Mouse (Mus musculus): ENCODE measurements around the gene Efhd2. TPM values are rescaled to one million over a fixed set of nuclear protein-coding genes. Genes with fewer than 3 reads are reported as not detected.

The Efhd2 gene
- polyA plus RNA-seq, 1 experiment from 2014 or later, result 53.8 TPM

- ATAC-seq (ENCODE audit: low FRiP score, low TSS enrichment) (peak; percentile 86), DNase-seq (peak; percentile 84)
- Histone ChIP-seq H3K27ac (replicated peaks; ENCODE audit: low read depth, low read length) (peak overlapping the region; percentile 92), H3K4me1 (ENCODE audit: control insufficient read depth, insufficient read depth, low read length) (peaks cover 50% of the 10 kb centered on the region), H3K27me3 (ENCODE audit: control insufficient read depth, insufficient read depth, low read length) (no peaks in the 10 kb centered on the region), H3K9ac (replicated peaks; ENCODE audit: low read length) (peak overlapping the region; percentile 18; the same call in 1 of the 2 replicates), H3K4me2 (ENCODE audit: low read length) (peak overlapping the region; percentile 28), H3K9me3 (ENCODE audit: control insufficient read depth, low read length) (no peaks in the 10 kb centered on the region), H3K4me3 (replicated peaks; ENCODE audit: low read depth, low read length) (no peak overlapping the region), H3K36me3 (ENCODE audit: control insufficient read depth, insufficient read depth, low read length) (no peaks in the 10 kb centered on the region)
- 7% methylated on average over 17 of the region's 17 CpGs for WGBS
Measured at GRCm38 (mm10) chr4:141901711-141902478, 27.2 kb upstream of the Efhd2 start.

GRCm38 (mm10) chr4:141900421-141900820, 25.7 kb upstream of the Efhd2 start:
- Histone ChIP-seq H3K36me3 (ENCODE audit: control insufficient read depth, insufficient read depth, low read length) (no peaks in the 10 kb centered on the region), H3K27me3 (ENCODE audit: control insufficient read depth, insufficient read depth, low read length) (no peaks in the 10 kb centered on the region), H3K9me3 (ENCODE audit: control insufficient read depth, low read length) (no peaks in the 10 kb centered on the region), H3K27ac (replicated peaks; ENCODE audit: low read depth, low read length) (peak overlapping the region; percentile 92), H3K9ac (replicated peaks; ENCODE audit: low read length) (no peak overlapping the region), H3K4me3 (replicated peaks; ENCODE audit: low read depth, low read length) (no peak overlapping the region), H3K4me1 (ENCODE audit: control insufficient read depth, insufficient read depth, low read length) (peaks cover 53% of the 10 kb centered on the region), H3K4me2 (ENCODE audit: low read length) (no peak overlapping the region)
- 39% methylated on average over 11 of the region's 11 CpGs for WGBS
- DNase-seq (no peak), ATAC-seq (ENCODE audit: low FRiP score, low TSS enrichment) (no peak)

GRCm38 (mm10) chr4:141899936-141900335, 25.2 kb upstream of the Efhd2 start:
- Histone ChIP-seq H3K4me1 (ENCODE audit: control insufficient read depth, insufficient read depth, low read length) (peaks cover 53% of the 10 kb centered on the region), H3K9ac (replicated peaks; ENCODE audit: low read length) (no peak overlapping the region)
- peak; percentile 80 for DNase-seq

GRCm38 (mm10) chr4:141898905-141899304, 24.2 kb upstream of the Efhd2 start:
- ATAC-seq (ENCODE audit: low FRiP score, low TSS enrichment) (no peak), DNase-seq (no peak)
- Histone ChIP-seq H3K27me3 (ENCODE audit: control insufficient read depth, insufficient read depth, low read length) (no peaks in the 10 kb centered on the region), H3K9ac (replicated peaks; ENCODE audit: low read length) (no peak overlapping the region), H3K4me1 (ENCODE audit: control insufficient read depth, insufficient read depth, low read length) (peaks cover 53% of the 10 kb centered on the region), H3K4me2 (ENCODE audit: low read length) (no peak overlapping the region), H3K4me3 (replicated peaks; ENCODE audit: low read depth, low read length) (no peak overlapping the region), H3K36me3 (ENCODE audit: control insufficient read depth, insufficient read depth, low read length) (no peaks in the 10 kb centered on the region), H3K9me3 (ENCODE audit: control insufficient read depth, low read length) (no peaks in the 10 kb centered on the region), H3K27ac (replicated peaks; ENCODE audit: low read depth, low read length) (peak overlapping the region; percentile 92)
- WGBS, result 77% methylated on average over 8 of the region's 8 CpGs

More at GRCm38 (mm10) chr4:141899936-141900335, 25.2 kb upstream of the Efhd2 start:
- H3K36me3 ChIP-seq (ENCODE audit: control insufficient read depth, insufficient read depth, low read length), result no peaks in the 10 kb centered on the region
- no peak overlapping the region for H3K4me2 ChIP-seq (ENCODE audit: low read length)
- no peaks in the 10 kb centered on the region for H3K27me3 ChIP-seq (ENCODE audit: control insufficient read depth, insufficient read depth, low read length)
- H3K9me3 ChIP-seq (ENCODE audit: control insufficient read depth, low read length), result no peaks in the 10 kb centered on the region
- ATAC-seq (ENCODE audit: low FRiP score, low TSS enrichment), result no peak
- peak overlapping the region; percentile 92 for H3K27ac ChIP-seq (replicated peaks; ENCODE audit: low read depth, low read length)
- under 1% methylated on average over 8 of the region's 8 CpGs for WGBS
- H3K4me3 ChIP-seq (replicated peaks; ENCODE audit: low read depth, low read length), result no peak overlapping the region

GRCm38 (mm10) chr4:141897838-141898237, 23.1 kb upstream of the Efhd2 start:
- peak overlapping the region; percentile 37; the same call in 1 of the 2 replicates for H3K27ac ChIP-seq (replicated peaks; ENCODE audit: low read depth, low read length)
- peaks cover 51% of the 10 kb centered on the region for H3K4me1 ChIP-seq (ENCODE audit: control insufficient read depth, insufficient read depth, low read length)
- DNase-seq (peak; percentile 61), ATAC-seq (ENCODE audit: low FRiP score, low TSS enrichment) (no peak)
- H3K4me2 ChIP-seq (ENCODE audit: low read length), result no peak overlapping the region
- no peak overlapping the region for H3K4me3 ChIP-seq (replicated peaks; ENCODE audit: low read depth, low read length)
- no peaks in the 10 kb centered on the region for H3K27me3 ChIP-seq (ENCODE audit: control insufficient read depth, insufficient read depth, low read length)
- H3K9me3 ChIP-seq (ENCODE audit: control insufficient read depth, low read length), result no peaks in the 10 kb centered on the region
- no peak overlapping the region for H3K9ac ChIP-seq (replicated peaks; ENCODE audit: low read length)
- no peaks in the 10 kb centered on the region for H3K36me3 ChIP-seq (ENCODE audit: control insufficient read depth, insufficient read depth, low read length)
- 33% methylated on average over 3 of the region's 3 CpGs for whole genome bisulfite sequencing

GRCm38 (mm10) chr4:141897225-141897624, 22.5 kb upstream of the Efhd2 start:
- peak; percentile 61 for DNase-seq
- ATAC-seq (ENCODE audit: low FRiP score, low TSS enrichment), result no peak
- no peak overlapping the region for H3K9ac ChIP-seq (replicated peaks; ENCODE audit: low read length)
- H3K4me3 ChIP-seq (replicated peaks; ENCODE audit: low read depth, low read length), result no peak overlapping the region
- H3K4me1 ChIP-seq (ENCODE audit: control insufficient read depth, insufficient read depth, low read length), result peaks cover 47% of the 10 kb centered on the region
- H3K4me2 ChIP-seq (ENCODE audit: low read length), result no peak overlapping the region
- H3K27me3 ChIP-seq (ENCODE audit: control insufficient read depth, insufficient read depth, low read length), result no peaks in the 10 kb centered on the region
- no peak overlapping the region; the same call in 1 of the 2 replicates for H3K27ac ChIP-seq (replicated peaks; ENCODE audit: low read depth, low read length)
- no peaks in the 10 kb centered on the region for H3K9me3 ChIP-seq (ENCODE audit: control insufficient read depth, low read length)
- WGBS, result 80% methylated on average over 6 of the region's 6 CpGs
- H3K36me3 ChIP-seq (ENCODE audit: control insufficient read depth, insufficient read depth, low read length), result no peaks in the 10 kb centered on the region

GRCm38 (mm10) chr4:141895772-141896171, 21.1 kb upstream of the Efhd2 start:
- ATAC-seq (ENCODE audit: low FRiP score, low TSS enrichment), result no peak
- 76% methylated on average over 12 of the region's 12 CpGs for WGBS
- Histone ChIP-seq H3K27ac (replicated peaks; ENCODE audit: low read depth, low read length) (no peak overlapping the region), H3K27me3 (ENCODE audit: control insufficient read depth, insufficient read depth, low read length) (no peaks in the 10 kb centered on the region), H3K9me3 (ENCODE audit: control insufficient read depth, low read length) (no peaks in the 10 kb centered on the region), H3K4me3 (replicated peaks; ENCODE audit: low read depth, low read length) (no peak overlapping the region), H3K4me1 (ENCODE audit: control insufficient read depth, insufficient read depth, low read length) (peaks cover 34% of the 10 kb centered on the region), H3K36me3 (ENCODE audit: control insufficient read depth, insufficient read depth, low read length) (no peaks in the 10 kb centered on the region), H3K4me2 (ENCODE audit: low read length) (no peak overlapping the region), H3K9ac (replicated peaks; ENCODE audit: low read length) (no peak overlapping the region)
- DNase-seq, result no peak

GRCm38 (mm10) chr4:141893157-141893784, 18.6 kb upstream of the Efhd2 start:
- 89% methylated on average over 8 of the region's 8 CpGs for WGBS
- Histone ChIP-seq H3K9ac (replicated peaks; ENCODE audit: low read length) (no peak overlapping the region), H3K36me3 (ENCODE audit: control insufficient read depth, insufficient read depth, low read length) (no peaks in the 10 kb centered on the region), H3K9me3 (ENCODE audit: control insufficient read depth, low read length) (no peaks in the 10 kb centered on the region), H3K27ac (replicated peaks; ENCODE audit: low read depth, low read length) (no peak overlapping the region), H3K4me2 (ENCODE audit: low read length) (no peak overlapping the region), H3K27me3 (ENCODE audit: control insufficient read depth, insufficient read depth, low read length) (no peaks in the 10 kb centered on the region), H3K4me1 (ENCODE audit: control insufficient read depth, insufficient read depth, low read length) (peaks cover 11% of the 10 kb centered on the region), H3K4me3 (replicated peaks; ENCODE audit: low read depth, low read length) (no peak overlapping the region)
- ATAC-seq (ENCODE audit: low FRiP score, low TSS enrichment) (no peak), DNase-seq (no peak)

All from midbrain, embryonic 14.5 days (tissue).